Mouse (Mus musculus): ENCODE measurements around the gene Trim12a.
"Not testable (repeated sequence)": the region's sequence is repeated elsewhere in the genome, so short reads cannot be mapped to it uniquely, and the experiment has no call there.

DNA sequence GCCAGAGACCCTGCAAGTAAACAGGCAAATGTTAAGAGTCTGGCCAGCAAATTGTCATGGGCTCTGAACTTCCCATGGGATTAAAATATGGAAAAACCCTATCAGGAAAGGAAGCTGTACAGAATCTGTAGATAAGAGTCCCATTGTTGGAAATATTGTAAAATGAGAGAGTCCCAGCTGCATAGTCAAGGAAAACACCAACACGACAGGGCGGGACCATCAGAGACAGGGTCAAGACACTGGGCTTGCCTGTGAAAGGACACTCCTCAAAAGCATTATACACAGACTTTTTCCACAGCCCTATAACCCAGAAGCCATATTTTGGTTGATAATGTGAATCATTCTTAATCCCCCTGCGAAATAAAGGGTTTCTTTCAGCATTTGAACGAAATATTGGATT lies 25.5 kb upstream of the Trim12a start:
- not testable (repeated sequence) for TF ChIP-seq GATA1 (IDR thresholded peaks at IDR 0.05; ENCODE audit: borderline replicate concordance, low read length); FLI1 (IDR thresholded peaks at IDR 0.05; ENCODE audit: low read length)

Measured in megakaryocyte, embryonic 14.5 days (primary cell).